Mouse (Mus musculus): ENCODE measurements at regions not wholly inside any gene's neighbourhood (a gene's known extent, or its start where the extent isn't known, plus 50 kb on each side); places are given as distances from the start of the nearest gene placed in this dataset.

- TF ChIP-seq CTCF (conservative IDR thresholded peaks at IDR 0.05; ENCODE audit: low read length) = no peak
- TF ChIP-seq NANOG (IDR thresholded peaks at IDR 0.05; ENCODE audit: borderline replicate concordance, low read length) = no peak
- TF ChIP-seq POU5F1 (IDR thresholded peaks at IDR 0.05; ENCODE audit: borderline replicate concordance, low read length) = no peak
- Histone ChIP-seq H3K9me3 (ENCODE audit: low read length) (peaks cover 28% of the 10 kb centered on the region), H3K4me3 (replicated peaks; ENCODE audit: low read length) (no peak overlapping the region), H3K27me3 (ENCODE audit: insufficient read depth, low read length) (peaks cover 22% of the 10 kb centered on the region), H3K4me1 (replicated peaks; ENCODE audit: low read depth, low read length) (peaks cover 3% of the 10 kb centered on the region; the same call in 1 of the 2 replicates), H3K36me3 (ENCODE audit: insufficient read depth, low read length) (no peaks in the 10 kb centered on the region)
These were observed 103.6 kb upstream of the Aldh1b1 start for GRCm38 (mm10) chr4:45695239-45695638.

GRCm38 (mm10) chr4:45689991-45690916 is 108.6 kb upstream of the Aldh1b1 start:
- H3K4me3 ChIP-seq (replicated peaks; ENCODE audit: low read length) = no peak overlapping the region
- H3K27me3 ChIP-seq (ENCODE audit: insufficient read depth, low read length) = peaks cover 11% of the 10 kb centered on the region; the same call in 1 of the 2 replicates
- no peaks in the 10 kb centered on the region for H3K36me3 ChIP-seq (ENCODE audit: insufficient read depth, low read length)
- H3K9me3 ChIP-seq (ENCODE audit: low read length) = peaks cover 26% of the 10 kb centered on the region
- peaks cover 4% of the 10 kb centered on the region; the same call in 1 of the 2 replicates for H3K4me1 ChIP-seq (replicated peaks; ENCODE audit: low read depth, low read length)
- TF ChIP-seq NANOG (IDR thresholded peaks at IDR 0.05; ENCODE audit: borderline replicate concordance, low read length) (no peak), POU5F1 (IDR thresholded peaks at IDR 0.05; ENCODE audit: borderline replicate concordance, low read length) (no peak), CTCF (conservative IDR thresholded peaks at IDR 0.05; ENCODE audit: low read length) (no peak)

GRCm38 (mm10) chr4:45689572-45689971 is 109.2 kb upstream of the Aldh1b1 start:
- H3K9me3 ChIP-seq (ENCODE audit: low read length) = peaks cover 26% of the 10 kb centered on the region
- H3K4me3 ChIP-seq (replicated peaks; ENCODE audit: low read length) = no peak overlapping the region
- H3K4me1 ChIP-seq (replicated peaks; ENCODE audit: low read depth, low read length) = peaks cover 4% of the 10 kb centered on the region; the same call in 1 of the 2 replicates
- no peaks in the 10 kb centered on the region for H3K36me3 ChIP-seq (ENCODE audit: insufficient read depth, low read length)
- peaks cover 13% of the 10 kb centered on the region for H3K27me3 ChIP-seq (ENCODE audit: insufficient read depth, low read length)
- no peak for TF ChIP-seq NANOG (IDR thresholded peaks at IDR 0.05; ENCODE audit: borderline replicate concordance, low read length)

- H3K9me3 ChIP-seq (ENCODE audit: low read length) = peaks cover 19% of the 10 kb centered on the region
- peaks cover 4% of the 10 kb centered on the region; the same call in 1 of the 2 replicates for H3K4me1 ChIP-seq (replicated peaks; ENCODE audit: low read depth, low read length)
- H3K27me3 ChIP-seq (ENCODE audit: insufficient read depth, low read length) = peaks cover 13% of the 10 kb centered on the region
- no peak overlapping the region for H3K4me3 ChIP-seq (replicated peaks; ENCODE audit: low read length)
- no peak for TF ChIP-seq NANOG (IDR thresholded peaks at IDR 0.05; ENCODE audit: borderline replicate concordance, low read length)
- TF ChIP-seq CTCF (conservative IDR thresholded peaks at IDR 0.05; ENCODE audit: low read length) = no peak
- TF ChIP-seq POU5F1 (IDR thresholded peaks at IDR 0.05; ENCODE audit: borderline replicate concordance, low read length) = no peak
- H3K36me3 ChIP-seq (ENCODE audit: insufficient read depth, low read length) = no peaks in the 10 kb centered on the region
These were observed 110.6 kb upstream of the Aldh1b1 start for GRCm38 (mm10) chr4:45688233-45688632.

GRCm38 (mm10) chr4:45685031-45685430 is 113.8 kb upstream of the Aldh1b1 start:
- TF ChIP-seq POU5F1 (IDR thresholded peaks at IDR 0.05; ENCODE audit: borderline replicate concordance, low read length) = no peak
- no peak for TF ChIP-seq CTCF (conservative IDR thresholded peaks at IDR 0.05; ENCODE audit: low read length)
- no peak for TF ChIP-seq NANOG (IDR thresholded peaks at IDR 0.05; ENCODE audit: borderline replicate concordance, low read length)
- H3K27me3 ChIP-seq (ENCODE audit: insufficient read depth, low read length) = peaks cover 32% of the 10 kb centered on the region
- no peaks in the 10 kb centered on the region for H3K9me3 ChIP-seq (ENCODE audit: low read length)
- no peaks in the 10 kb centered on the region for H3K36me3 ChIP-seq (ENCODE audit: insufficient read depth, low read length)
- H3K4me1 ChIP-seq (replicated peaks; ENCODE audit: low read depth, low read length) = peaks cover 10% of the 10 kb centered on the region; the same call in 1 of the 2 replicates
- H3K4me3 ChIP-seq (replicated peaks; ENCODE audit: low read length) = no peak overlapping the region

- no peaks in the 10 kb centered on the region for H3K36me3 ChIP-seq (ENCODE audit: insufficient read depth, low read length)
- H3K4me1 ChIP-seq (replicated peaks; ENCODE audit: low read depth, low read length) = peaks cover 10% of the 10 kb centered on the region; the same call in 1 of the 2 replicates
- H3K4me3 ChIP-seq (replicated peaks; ENCODE audit: low read length) = no peak overlapping the region
- no peaks in the 10 kb centered on the region for H3K9me3 ChIP-seq (ENCODE audit: low read length)
- TF ChIP-seq CTCF (conservative IDR thresholded peaks at IDR 0.05; ENCODE audit: low read length) (no peak), NANOG (IDR thresholded peaks at IDR 0.05; ENCODE audit: borderline replicate concordance, low read length) (no peak), POU5F1 (IDR thresholded peaks at IDR 0.05; ENCODE audit: borderline replicate concordance, low read length) (no peak)
- H3K27me3 ChIP-seq (ENCODE audit: insufficient read depth, low read length) = peaks cover 26% of the 10 kb centered on the region
These were observed 115.6 kb upstream of the Aldh1b1 start for GRCm38 (mm10) chr4:45683205-45683604.

- peaks cover 10% of the 10 kb centered on the region; the same call in 1 of the 2 replicates for H3K4me1 ChIP-seq (replicated peaks; ENCODE audit: low read depth, low read length)
- no peak overlapping the region for H3K4me3 ChIP-seq (replicated peaks; ENCODE audit: low read length)
- no peaks in the 10 kb centered on the region for H3K36me3 ChIP-seq (ENCODE audit: insufficient read depth, low read length)
- TF ChIP-seq CTCF (conservative IDR thresholded peaks at IDR 0.05; ENCODE audit: low read length) (no peak), NANOG (IDR thresholded peaks at IDR 0.05; ENCODE audit: borderline replicate concordance, low read length) (no peak), POU5F1 (IDR thresholded peaks at IDR 0.05; ENCODE audit: borderline replicate concordance, low read length) (no peak)
- no peaks in the 10 kb centered on the region for H3K9me3 ChIP-seq (ENCODE audit: low read length)
- H3K27me3 ChIP-seq (ENCODE audit: insufficient read depth, low read length) = peaks cover 26% of the 10 kb centered on the region
These were observed 116.1 kb upstream of the Aldh1b1 start for GRCm38 (mm10) chr4:45682746-45683145.

GRCm38 (mm10) chr4:45676137-45676536 is 122.7 kb upstream of the Aldh1b1 start:
- Histone ChIP-seq H3K4me1 (replicated peaks; ENCODE audit: low read depth, low read length) (peaks cover 32% of the 10 kb centered on the region), H3K36me3 (ENCODE audit: insufficient read depth, low read length) (no peaks in the 10 kb centered on the region), H3K27me3 (ENCODE audit: insufficient read depth, low read length) (peaks cover 54% of the 10 kb centered on the region), H3K9me3 (ENCODE audit: low read length) (no peaks in the 10 kb centered on the region), H3K4me3 (replicated peaks; ENCODE audit: low read length) (no peak overlapping the region)
- no peak for TF ChIP-seq NANOG (IDR thresholded peaks at IDR 0.05; ENCODE audit: borderline replicate concordance, low read length)
- TF ChIP-seq POU5F1 (IDR thresholded peaks at IDR 0.05; ENCODE audit: borderline replicate concordance, low read length) = no peak
- TF ChIP-seq CTCF (conservative IDR thresholded peaks at IDR 0.05; ENCODE audit: low read length) = no peak
